Comparison of ENCODE assay signal across 8 mouse cellular contexts in the genomic region with DNA sequence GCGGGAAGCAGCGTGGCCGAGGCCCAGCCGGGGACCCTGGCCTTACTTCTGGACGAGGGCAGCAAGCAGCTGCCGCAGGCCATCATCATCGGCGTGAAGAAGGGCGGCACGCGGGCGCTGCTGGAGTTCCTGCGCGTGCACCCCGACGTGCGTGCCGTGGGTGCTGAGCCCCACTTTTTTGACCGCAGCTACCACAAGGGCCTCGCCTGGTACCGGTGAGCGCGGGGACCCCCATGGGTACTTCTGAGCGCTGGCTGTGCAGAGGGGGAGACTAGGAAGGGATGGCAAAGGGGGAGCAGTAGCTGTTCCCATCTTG. TPM values are rescaled to one million over a fixed set of nuclear protein-coding genes. Genes with fewer than 3 reads are reported as not detected.
A peak's percentile ranks its signal among the peaks of the same experiment; 100 is the strongest.
DNase-seq lines count a peak whose midpoint lies in the region; ATAC-seq and TF ChIP-seq lines count a peak whose summit lies in the region.

A gene (minus strand): TSS at position 242 of the 316 bp plus-strand sequence.

- TF ChIP-seq CTCF in layer of hippocampus, adult 2 months (conservative IDR thresholded peaks at IDR 0.05), result no peak

- H3K27me3 ChIP-seq in embryonic facial prominence, embryonic 13.5 days, result peaks cover 14% of the 10 kb centered on the region
- H3K27me3 ChIP-seq in hindbrain, embryonic 13.5 days, result peaks cover 46% of the 10 kb centered on the region
- no peaks in the 10 kb centered on the region for H3K27me3 ChIP-seq in midbrain, embryonic 14.5 days (ENCODE audit: control insufficient read depth, insufficient read depth, low read length)

- no peak for ATAC-seq in embryonic facial prominence, embryonic 13.5 days (ENCODE audit: insufficient number of reproducible peaks, insufficient read depth, low FRiP score, low TSS enrichment, low read depth)
- ATAC-seq in hindbrain, embryonic 13.5 days (ENCODE audit: low FRiP score), result no peak
- 0 out of 2 replicates have a peak, but pooled peaks have one; percentile 35 for ATAC-seq in midbrain, embryonic 14.5 days (ENCODE audit: low FRiP score, low TSS enrichment)

- peak within 1 kb of the TSS; percentile 82 for H3K9ac ChIP-seq in embryonic facial prominence, embryonic 13.5 days
- H3K9ac ChIP-seq in hindbrain, embryonic 13.5 days, result peak within 1 kb of the TSS; percentile 82
- peak within 1 kb of the TSS; percentile 70 for H3K9ac ChIP-seq in midbrain, embryonic 14.5 days (replicated peaks; ENCODE audit: low read length)

- peak within 1 kb of the TSS; percentile 34 for H3K4me3 ChIP-seq in layer of hippocampus, adult 2 months
- peak within 1 kb of the TSS; percentile 63 for H3K4me3 ChIP-seq in embryonic facial prominence, embryonic 13.5 days
- H3K4me3 ChIP-seq in hindbrain, embryonic 13.5 days, result peak within 1 kb of the TSS; percentile 58
- H3K4me3 ChIP-seq in midbrain, embryonic 14.5 days (replicated peaks; ENCODE audit: low read depth, low read length), result peak within 1 kb of the TSS; percentile 55

- no peak for DNase-seq in layer of hippocampus, adult 2 months (ENCODE audit: low spot score in 2 of 2)
- DNase-seq in layer of hippocampus, postnatal 25 days (ENCODE audit: extremely low spot score in 1 of 2, low spot score in 1 of 2), result no peak
- no peak for DNase-seq in midbrain, embryonic 14.5 days
- no peak for DNase-seq in natural killer cell, adult 2 months (ENCODE audit: low spot score in 2 of 2)
- no peak for DNase-seq in adrenal gland, postnatal 14 days
- no peak for DNase-seq in spleen, postnatal 14 days (ENCODE audit: low spot score in 2 of 2)

- peak within 1 kb of the TSS; percentile 98 for H3K4me2 ChIP-seq in embryonic facial prominence, embryonic 13.5 days
- peak within 1 kb of the TSS; percentile 99 for H3K4me2 ChIP-seq in hindbrain, embryonic 13.5 days
- peak within 1 kb of the TSS; percentile 100 for H3K4me2 ChIP-seq in midbrain, embryonic 14.5 days (ENCODE audit: low read length)

- H3K4me1 ChIP-seq in embryonic facial prominence, embryonic 13.5 days, result peaks cover 19% of the 10 kb centered on the region
- peaks cover 20% of the 10 kb centered on the region for H3K4me1 ChIP-seq in hindbrain, embryonic 13.5 days (replicated peaks)
- peaks cover 11% of the 10 kb centered on the region; the same call in 1 of the 2 replicates for H3K4me1 ChIP-seq in midbrain, embryonic 14.5 days (ENCODE audit: control insufficient read depth, insufficient read depth, low read length)

- under 1% methylated on average over 24 of the region's 24 CpGs for WGBS in embryonic facial prominence, embryonic 13.5 days
- WGBS in hindbrain, embryonic 13.5 days, result under 1% methylated on average over 24 of the region's 24 CpGs
- WGBS in midbrain, embryonic 14.5 days, result 0% methylated on average over 24 of the region's 24 CpGs

- H3K36me3 ChIP-seq in embryonic facial prominence, embryonic 13.5 days, result no peaks in the 10 kb centered on the region
- no peaks in the 10 kb centered on the region for H3K36me3 ChIP-seq in hindbrain, embryonic 13.5 days
- no peaks in the 10 kb centered on the region for H3K36me3 ChIP-seq in midbrain, embryonic 14.5 days (ENCODE audit: control insufficient read depth, insufficient read depth, low read length)

- H3K27ac ChIP-seq in layer of hippocampus, adult 2 months, result no peak within 1 kb of the TSS
- H3K27ac ChIP-seq in embryonic facial prominence, embryonic 13.5 days, result peak within 1 kb of the TSS; percentile 89
- peak within 1 kb of the TSS; percentile 64 for H3K27ac ChIP-seq in hindbrain, embryonic 13.5 days
- peak within 1 kb of the TSS; percentile 68 for H3K27ac ChIP-seq in midbrain, embryonic 14.5 days (replicated peaks; ENCODE audit: low read depth, low read length)

- 0 out of 2 replicates have a peak, but pooled peaks cover 2% of the 10 kb centered on the region for H3K9me3 ChIP-seq in embryonic facial prominence, embryonic 13.5 days
- no peaks in the 10 kb centered on the region for H3K9me3 ChIP-seq in hindbrain, embryonic 13.5 days
- H3K9me3 ChIP-seq in midbrain, embryonic 14.5 days (ENCODE audit: control insufficient read depth, low read length), result no peaks in the 10 kb centered on the region

RNA-seq across cellular contexts. Expression of the gene that starts here (rescaled TPM):
- under 1 TPM; 0.41 to 0.54 TPM for total RNA-seq in layer of hippocampus, adult 2 months (2021)
- total RNA-seq in layer of hippocampus, postnatal 25 days (2021), result under 1 TPM in 1 of 2 experiments, not detected in 1; 0.23 TPM
- polyA plus RNA-seq in embryonic facial prominence, embryonic 13.5 days (2015; fragmentation: Nextera tagmentation; extraction: Ambion mirVana), result 1.0 and 2.5 TPM in 2 replicates
- 1.6 and 1.8 TPM in 2 replicates for polyA plus RNA-seq in hindbrain, embryonic 13.5 days (2015; fragmentation: Nextera tagmentation; extraction: Ambion mirVana)
- 1.8 and 2.3 TPM in 2 replicates for polyA plus RNA-seq in midbrain, embryonic 14.5 days (2014; fragmentation: Nextera tagmentation; extraction: Ambion mirVana)
- total RNA-seq in adrenal gland, postnatal 14 days (2021), result not detected in 2 replicates
